Mouse (Mus musculus) embryonic fibroblast, embryonic 13.5 days (primary cell): Measurements from ENCODE around the gene Tha1.

ENCODE experiments used
- CTCF ChIP-seq: IDR thresholded peaks from 2 replicates; pipeline ENCODE4 v1.5.1; 2011; ENCODE audit warnings: mild to moderate bottlenecking, control low read depth, low read length, moderate library complexity, borderline replicate concordance; ENCODE audit not compliant: insufficient read depth
- POLR2A ChIP-seq: IDR thresholded peaks from 2 replicates; pipeline ENCODE4 v1.6.1; 2011; ENCODE audit warnings: low read depth, mild to moderate bottlenecking, control low read depth, low read length, moderate library complexity

GRCm38 (mm10) chr11:117839021-117839420 is 34.3 kb downstream of the Tha1 start:
- TF ChIP-seq POLR2A: no peak
- TF ChIP-seq CTCF: no peak
